Mouse (Mus musculus): ENCODE data around the gene Trim46.
"Not testable (repeated sequence)": the region's sequence is repeated elsewhere in the genome, so short reads cannot be mapped to it uniquely, and the experiment has no call there.

DNA sequence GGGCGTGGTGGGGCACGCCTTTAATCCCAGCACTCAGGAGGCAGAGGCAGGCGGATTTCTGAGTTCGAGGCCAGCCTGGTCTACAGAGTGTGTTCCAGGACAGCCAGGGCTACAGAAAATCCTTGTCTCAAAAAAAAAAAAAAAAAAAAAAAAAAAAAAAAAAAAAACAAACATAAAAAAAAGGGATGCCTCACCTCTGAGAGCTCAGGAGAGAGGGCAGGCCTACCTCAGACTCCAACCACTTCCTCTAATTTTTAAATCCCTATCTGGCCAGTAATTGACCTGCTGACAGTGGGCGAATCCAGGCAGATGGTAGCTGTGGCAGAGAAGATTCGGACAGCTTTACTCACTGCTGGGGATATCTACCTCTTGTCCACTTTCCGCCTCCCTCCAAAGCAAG, 29.7 kb downstream of the Trim46 start:
- not testable (repeated sequence) for TF ChIP-seq CTCF, POLR2A (IDR thresholded peaks at IDR 0.05; ENCODE audit: extremely low read depth, insufficient read depth, low read length)

Measured in cortical plate, adult 2 months (tissue).